Mouse (Mus musculus) liver, adult 2 months (tissue): ENCODE measurements at regions not wholly inside any gene's neighbourhood (a gene's known extent, or its start where the extent isn't known, plus 50 kb on each side); places are given as distances from the start of the nearest gene placed in this dataset.

Experiments used
- CTCF ChIP-seq: fragments of 200-500 bp; IDR thresholded peaks from 2 replicates; pipeline ENCODE4 v1.5.1; 2011; ENCODE audit warnings: low read depth, low read length, control low read depth
- POLR2A ChIP-seq: fragments of 200-500 bp; IDR thresholded peaks from 2 replicates; pipeline ENCODE4 v1.6.1; 2011; ENCODE audit warnings: low read length, control low read depth; ENCODE audit not compliant: insufficient read depth; ENCODE audit errors: extremely low read depth

DNA sequence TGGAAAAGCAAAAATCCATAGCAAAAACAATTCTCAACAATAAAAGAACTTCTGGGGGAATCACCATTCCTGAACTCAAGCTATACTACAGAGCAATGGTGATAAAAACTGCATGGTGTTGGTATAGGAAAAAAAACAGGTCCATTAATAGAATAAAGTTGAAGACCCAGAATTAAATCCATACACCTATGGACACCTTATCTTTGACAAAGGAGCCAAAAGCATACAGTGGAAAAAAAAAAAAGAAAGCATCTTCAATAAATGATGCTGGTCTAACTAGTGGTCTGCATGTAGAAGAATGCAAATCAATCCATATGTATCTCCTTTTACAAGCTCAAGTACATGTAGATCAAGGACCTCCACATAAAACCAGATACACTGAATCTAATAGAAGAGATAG lies 291.8 kb upstream of the Plscr5 start:
- TF ChIP-seq CTCF (no peak), POLR2A (no peak)
